Comparison of ENCODE assay signal across 13 mouse cellular contexts in the genomic region with DNA sequence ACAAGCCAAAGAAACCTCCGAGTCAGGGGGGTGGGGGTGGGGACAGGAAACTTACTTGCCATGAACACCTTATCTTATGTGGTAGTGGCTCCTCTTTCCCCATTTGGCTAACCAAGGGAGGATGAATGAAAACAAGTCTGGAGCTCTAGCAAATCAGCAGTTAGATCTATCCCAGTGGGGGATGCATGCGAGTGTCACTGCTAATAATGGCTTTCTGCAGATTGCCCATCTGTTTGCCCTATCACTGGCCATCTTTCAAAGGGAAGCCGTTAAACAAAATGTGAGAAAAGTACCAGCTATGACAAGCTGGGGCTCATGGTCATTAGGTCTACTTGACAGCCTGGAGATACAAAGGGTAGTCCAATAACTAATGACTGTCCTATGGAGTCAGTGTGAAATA.
DNase-seq lines count a peak whose midpoint lies in the region.
"Had no signal": no experiment of that assay in that cellular context is flagged by ENCODE, and none has a peak within 500 bp of the region (broad histone marks: within the 10 kb centered on the region; RNA-seq: fewer than 3 reads in every experiment).

No protein-coding gene starts in this region.

- peak; percentile 22 for DNase-seq in cerebellum, adult 9-10 months
- no peak for DNase-seq in cerebellum, adult 11 months
- peak; percentile 71 for DNase-seq in heart, adult 11 months
- no peak for DNase-seq in heart, adult 18-20 months
- peak; percentile 7 for DNase-seq in retina, postnatal 1 day
- DNase-seq in retina, embryonic 14.5 days (ENCODE audit: low spot score), result no peak
- DNase-seq in layer of hippocampus, postnatal 10 days (ENCODE audit: low spot score in 2 of 2), result no peak
- DNase-seq: adrenal gland, postnatal 14 days; cerebellum, adult 18-20 months; gastrocnemius, postnatal 36 days; heart, adult 2 months; heart, postnatal 14 days; kidney, adult 11 months had no signal

Comparison
In these comparisons a context has a peak if more than half of its experiments do, and no peak if none do; other contexts are left out.
1. DNase-seq: peak in cerebellum, adult 9-10 months (single experiment), heart, adult 11 months (single experiment) and retina, postnatal 1 day (single experiment); none in cerebellum, adult 11 months (single experiment), heart, adult 18-20 months (0 of 2), retina, embryonic 14.5 days (single experiment) and layer of hippocampus, postnatal 10 days (0 of 2).